Mouse (Mus musculus) lung, postnatal 4 days (tissue): Measurements from ENCODE around the gene Triap1.
"Not testable (repeated sequence)": the region's sequence is repeated elsewhere in the genome, so short reads cannot be mapped to it uniquely, and the experiment has no call there.

Experiments
- DNase-seq, 2 experiments: peaks; one replicate each; pipeline ENCODE4 v3.0.0; 2021

Gene Triap1

GRCm38 (mm10) chr5:115340007-115340406 is 1.0 kb upstream of the Triap1 start:
- no peak for DNase-seq

- DNase-seq = no peak
Measured at GRCm38 (mm10) chr5:115341314-115342165, 515 bp downstream of the Triap1 start.

GRCm38 (mm10) chr5:115347564-115347963 is 6.5 kb downstream of the Triap1 start:
- peak; percentile 83 to 87 for DNase-seq

DNA sequence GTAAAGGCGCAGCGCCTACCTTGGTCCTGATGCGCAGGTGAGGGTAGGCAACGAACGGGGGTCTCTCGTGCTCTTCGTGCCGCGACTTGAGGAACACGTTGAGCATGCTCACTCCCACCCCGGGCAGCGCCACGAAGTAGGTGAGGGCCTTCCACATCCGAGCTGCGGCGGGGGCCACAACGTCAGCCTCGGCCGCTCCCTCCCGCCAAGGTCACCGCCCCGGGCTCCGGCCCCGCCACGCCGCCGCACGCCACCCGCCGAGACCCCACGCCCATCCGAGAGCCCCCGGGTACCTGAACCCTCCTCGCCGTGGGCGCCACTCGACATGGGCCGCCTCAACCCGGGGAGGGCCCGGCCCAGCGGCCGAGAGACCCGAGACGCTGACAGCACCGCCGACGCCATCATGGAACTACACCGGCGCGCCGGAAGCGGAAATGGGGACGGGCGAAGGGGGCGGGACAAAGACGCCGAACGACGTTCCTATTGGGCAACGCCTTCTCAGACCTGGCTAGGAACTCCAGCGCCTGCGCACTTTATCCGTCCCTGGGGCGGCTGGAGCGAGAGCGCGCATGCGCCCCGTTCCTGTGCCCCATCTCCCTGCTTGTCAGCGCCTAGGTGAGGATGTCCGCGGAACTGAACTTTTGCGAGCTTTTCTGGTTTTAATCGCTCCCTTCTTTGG is 7.7 kb downstream of the Triap1 start, which contains the start of gene Cox6a1:
TSS of gene Cox6a1 (minus strand) at position 436 of the 679 bp plus-strand sequence.
- peak; percentile 99 for DNase-seq

GRCm38 (mm10) chr5:115349225-115349555 is 8.2 kb downstream of the Triap1 start:
- no peak for DNase-seq

GRCm38 (mm10) chr5:115351348-115351747 is 10.3 kb downstream of the Triap1 start:
- no peak for DNase-seq

DNA sequence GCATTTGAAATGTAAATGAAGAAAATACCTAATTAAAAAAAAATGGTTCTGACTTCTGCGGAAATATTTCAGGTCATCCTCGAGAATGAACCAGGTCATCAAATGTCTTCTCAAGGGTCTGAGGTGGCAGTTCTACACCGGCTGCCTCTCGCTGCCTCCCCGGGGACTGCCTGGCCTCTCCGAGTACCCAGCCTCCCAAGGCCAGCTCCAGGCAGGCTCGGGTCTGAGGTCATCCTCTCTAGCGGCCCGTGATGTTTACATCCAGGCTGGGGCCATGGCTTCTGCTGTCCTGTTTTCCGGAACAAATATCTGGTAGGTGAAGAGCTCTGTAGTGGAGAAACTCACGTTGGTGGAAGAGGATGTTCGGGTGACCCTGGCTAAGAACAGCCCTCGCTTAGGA is 14.0 kb downstream of the Triap1 start:
- DNase-seq = no peak

DNA sequence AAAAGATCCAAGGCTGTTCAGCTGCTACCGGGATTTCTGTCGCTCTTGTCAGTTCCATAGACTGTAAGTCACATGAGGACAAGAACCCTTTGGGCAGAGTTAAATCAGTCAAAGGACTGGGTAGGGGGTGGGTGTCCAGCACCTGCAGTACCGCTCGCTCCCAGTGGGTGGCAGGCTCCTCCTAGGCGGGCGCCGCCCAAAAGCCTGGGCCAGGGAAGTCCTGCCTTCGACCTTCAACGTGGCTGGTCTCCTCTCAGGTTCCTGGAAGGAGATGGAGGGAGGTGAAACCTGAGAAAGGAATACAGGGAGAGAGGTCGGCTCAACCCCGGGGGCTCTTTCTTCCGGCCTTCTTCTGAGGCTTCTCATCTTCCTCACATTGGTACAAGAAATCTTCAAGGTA is 17.8 kb downstream of the Triap1 start:
- peak; percentile 83 to 90 for DNase-seq

DNA sequence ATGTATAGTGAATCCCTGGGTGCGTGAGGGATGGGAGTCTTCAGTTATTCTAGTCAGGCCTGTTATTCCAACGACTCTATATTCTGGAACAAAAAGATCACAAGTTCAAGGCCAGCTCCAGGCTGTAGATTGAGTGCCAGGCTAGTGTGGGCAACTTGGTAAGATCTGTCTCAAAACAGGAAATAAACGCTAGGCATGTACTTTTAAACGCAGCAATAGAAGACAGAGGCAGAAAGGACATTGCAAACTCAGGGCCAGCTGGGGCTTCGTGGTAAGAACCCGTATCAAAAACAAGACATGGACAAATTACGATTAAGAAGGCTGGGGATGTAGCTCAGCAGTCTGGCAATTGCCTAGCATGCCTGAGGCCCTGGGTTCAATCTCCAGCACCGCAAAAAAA is 18.4 kb downstream of the Triap1 start:
- DNase-seq = no peak

DNA sequence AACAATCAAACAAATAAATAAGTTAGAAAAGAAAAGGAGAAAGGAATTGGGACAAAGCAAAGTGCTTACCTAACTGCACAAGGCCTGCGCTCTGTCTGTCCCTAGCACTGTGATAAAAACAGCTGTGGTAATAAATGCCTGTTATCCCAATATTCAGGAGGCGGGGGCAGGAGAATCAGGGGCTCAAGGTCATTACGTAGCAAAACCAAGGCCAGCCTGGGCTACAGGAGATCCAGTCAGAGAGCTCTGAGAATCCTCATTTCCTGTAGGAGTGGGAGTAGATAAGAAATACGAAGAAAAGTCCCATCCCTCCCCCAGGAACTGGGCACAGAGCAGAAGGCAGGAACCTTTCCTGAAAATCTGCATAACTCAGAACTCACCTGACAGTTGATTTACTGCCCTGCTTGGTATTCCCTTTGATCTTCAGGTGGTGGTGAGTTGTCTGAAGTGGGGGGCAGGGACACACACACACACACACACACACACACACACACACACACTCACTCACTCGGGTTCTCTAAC is 18.9 kb downstream of the Triap1 start:
- no peak for DNase-seq

DNA sequence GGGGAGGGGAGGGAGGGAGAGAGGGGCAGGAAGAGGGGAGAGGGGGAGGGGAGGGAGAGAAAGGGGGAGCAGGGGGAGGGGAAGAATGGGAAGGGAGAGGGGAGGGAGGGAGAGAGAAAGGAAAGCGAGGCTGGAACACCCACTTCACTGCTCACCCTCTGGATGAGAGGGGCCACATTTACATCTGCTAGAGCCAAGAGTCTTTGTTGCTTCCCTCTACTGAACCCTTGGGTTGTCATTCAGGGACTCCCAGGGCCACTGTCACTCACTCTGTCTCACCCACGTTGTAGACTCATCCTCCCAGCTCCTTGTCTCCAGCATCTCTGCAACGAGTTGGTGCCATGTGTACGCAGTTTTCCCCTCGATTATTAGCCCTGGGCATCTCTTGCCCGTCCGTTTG is 21.2 kb downstream of the Triap1 start:
- DNase-seq = no peak

GRCm38 (mm10) chr5:115362819-115363714 is 22.0 kb downstream of the Triap1 start:
- DNase-seq = no peak

DNA sequence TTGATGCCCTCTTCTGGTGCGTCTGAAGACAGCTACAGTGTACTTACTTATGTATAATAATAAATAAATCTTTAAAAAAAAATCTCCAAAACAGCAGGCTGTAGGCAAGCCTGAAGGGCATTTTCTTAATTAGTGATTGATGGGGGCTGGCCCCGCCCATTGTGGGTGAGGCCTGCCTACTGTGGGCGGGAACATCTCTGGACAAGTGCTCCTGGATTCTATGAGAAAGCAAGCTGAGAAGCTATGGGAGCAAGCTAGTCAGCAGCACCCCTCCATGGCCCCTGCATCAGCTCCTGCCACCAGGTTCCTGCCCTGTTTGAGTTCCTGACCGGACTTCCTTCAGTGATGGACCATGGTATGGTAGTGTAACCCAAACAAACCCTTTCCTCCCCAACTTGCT is 23.8 kb downstream of the Triap1 start:
- no peak for DNase-seq

GRCm38 (mm10) chr5:115371736-115372135 is 30.7 kb downstream of the Triap1 start:
- no peak for DNase-seq

DNA sequence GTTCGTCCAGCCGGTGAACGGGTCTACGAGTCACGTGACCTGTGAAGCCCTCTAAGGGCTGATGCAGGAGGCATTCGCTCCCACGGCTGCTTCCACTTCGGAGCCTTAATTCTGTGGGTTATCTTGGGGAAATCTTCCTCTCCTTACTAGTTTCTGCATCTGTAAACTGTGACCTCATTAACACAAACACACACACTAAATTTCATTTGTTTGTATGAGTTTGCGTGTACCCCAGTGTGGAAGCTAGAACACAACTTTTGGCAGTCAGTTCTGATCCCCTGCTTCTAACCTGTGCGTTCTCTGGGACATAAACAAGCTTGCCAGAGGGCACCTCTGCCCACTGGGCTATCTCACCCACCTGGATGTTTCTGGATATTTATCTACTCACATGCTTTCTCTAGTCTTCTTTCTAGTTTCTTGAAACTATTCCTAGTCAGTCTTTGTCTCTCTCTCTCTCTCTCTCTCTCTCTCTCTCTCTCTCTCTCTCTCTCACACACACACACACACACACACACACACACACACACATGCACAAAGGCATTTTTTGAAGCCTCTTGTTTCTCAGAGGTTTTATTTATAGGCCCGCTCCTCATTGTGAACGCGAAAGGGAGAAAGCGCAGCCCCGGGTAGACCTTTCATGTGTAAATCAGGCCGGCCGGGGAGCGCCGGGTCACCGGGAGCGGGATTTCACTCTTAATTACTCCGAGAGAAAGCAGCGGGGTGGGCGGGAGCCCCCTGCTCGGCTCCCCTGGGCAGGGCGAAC is 32.6 kb downstream of the Triap1 start:
- DNase-seq = no peak

GRCm38 (mm10) chr5:115374204-115374820 is 33.3 kb downstream of the Triap1 start:
- no peak for DNase-seq

DNA sequence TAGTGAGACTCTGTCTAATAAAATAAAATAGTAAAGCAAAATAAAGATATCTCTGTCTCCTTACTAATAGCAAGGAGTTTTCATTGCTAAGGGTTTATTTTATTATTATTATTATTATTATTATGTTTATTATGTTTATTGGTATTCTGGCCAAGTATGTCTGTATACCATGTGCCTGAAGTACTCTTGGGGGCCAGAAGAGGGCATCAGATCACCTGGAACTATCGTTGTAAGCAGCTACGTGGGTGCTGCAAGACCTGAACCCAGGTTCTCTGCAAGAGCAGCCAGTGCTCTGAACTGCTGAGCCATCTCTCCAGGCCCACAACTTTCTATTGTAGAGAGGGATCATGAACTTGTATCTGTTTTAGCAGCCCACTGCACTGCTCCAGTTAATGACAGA is 34.4 kb downstream of the Triap1 start:
- no peak for DNase-seq

- not testable (repeated sequence) for DNase-seq
Measured at GRCm38 (mm10) chr5:115378882-115379281, 37.9 kb downstream of the Triap1 start.

GRCm38 (mm10) chr5:115391935-115392334 is 50.9 kb downstream of the Triap1 start:
- DNase-seq = no peak

DNA sequence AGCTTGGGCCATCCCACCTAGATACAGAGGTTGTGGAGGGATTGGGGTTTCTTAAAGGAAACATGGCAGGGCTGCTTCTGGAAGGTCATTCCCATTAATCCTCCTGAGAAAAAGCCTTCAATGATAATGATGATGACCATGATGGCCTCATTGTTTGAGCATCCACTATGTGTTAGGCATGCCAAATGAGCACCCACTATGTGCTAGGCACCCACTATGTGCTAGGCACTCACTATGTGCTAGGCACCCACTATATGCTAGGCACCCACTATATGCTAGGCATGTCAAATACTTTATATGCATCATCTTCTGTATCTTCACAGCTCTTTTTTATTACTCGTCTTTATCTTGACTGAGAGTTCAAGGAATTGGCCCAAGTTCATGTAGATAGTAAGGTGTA is 51.9 kb downstream of the Triap1 start:
- no peak for DNase-seq
